Mouse (Mus musculus) common myeloid progenitor, adult 5-6 weeks (primary cell): ENCODE measurements at regions not wholly inside any gene's neighbourhood (a gene's known extent, or its start where the extent isn't known, plus 50 kb on each side); places are given as distances from the start of the nearest gene placed in this dataset.

Experiments
- ATAC-seq: replicated peaks from 2 replicates; pipeline ENCODE4 v1.8.0; 2016; ENCODE audit warnings: low read depth, mild to moderate bottlenecking, moderate TSS enrichment, inconsistent platforms; ENCODE audit not compliant: poor library complexity, severe bottlenecking

GRCm38 (mm10) chr1:14460811-14461210 lies 1632.3 kb downstream of the 4930444P10Rik start:
- ATAC-seq: no peak

GRCm38 (mm10) chr1:14429326-14429725 lies 1663.8 kb downstream of the 4930444P10Rik start:
- ATAC-seq: no peak

DNA sequence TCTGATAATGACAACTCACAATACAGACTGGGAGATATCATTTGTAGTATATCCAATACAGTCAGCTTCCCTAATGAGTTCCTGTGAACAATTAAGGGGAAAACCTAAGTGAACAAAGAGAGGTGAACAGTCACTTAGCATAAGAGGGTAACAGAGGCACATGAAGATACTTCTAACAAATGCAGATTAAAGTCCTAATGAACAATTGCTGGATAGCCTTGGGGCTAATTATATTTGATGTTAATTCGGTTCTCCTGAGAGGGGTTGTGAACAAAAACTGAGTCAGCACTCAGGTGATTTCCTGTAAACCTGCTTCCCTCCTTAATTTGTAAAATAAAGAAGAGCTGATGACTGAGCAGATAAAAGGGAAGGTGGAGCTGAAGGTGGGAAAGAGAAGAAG lies 1672.1 kb downstream of the 4930444P10Rik start:
- ATAC-seq: no peak

- ATAC-seq: no peak
Measured at GRCm38 (mm10) chr1:14413826-14414445, 1679.2 kb downstream of the 4930444P10Rik start.

DNA sequence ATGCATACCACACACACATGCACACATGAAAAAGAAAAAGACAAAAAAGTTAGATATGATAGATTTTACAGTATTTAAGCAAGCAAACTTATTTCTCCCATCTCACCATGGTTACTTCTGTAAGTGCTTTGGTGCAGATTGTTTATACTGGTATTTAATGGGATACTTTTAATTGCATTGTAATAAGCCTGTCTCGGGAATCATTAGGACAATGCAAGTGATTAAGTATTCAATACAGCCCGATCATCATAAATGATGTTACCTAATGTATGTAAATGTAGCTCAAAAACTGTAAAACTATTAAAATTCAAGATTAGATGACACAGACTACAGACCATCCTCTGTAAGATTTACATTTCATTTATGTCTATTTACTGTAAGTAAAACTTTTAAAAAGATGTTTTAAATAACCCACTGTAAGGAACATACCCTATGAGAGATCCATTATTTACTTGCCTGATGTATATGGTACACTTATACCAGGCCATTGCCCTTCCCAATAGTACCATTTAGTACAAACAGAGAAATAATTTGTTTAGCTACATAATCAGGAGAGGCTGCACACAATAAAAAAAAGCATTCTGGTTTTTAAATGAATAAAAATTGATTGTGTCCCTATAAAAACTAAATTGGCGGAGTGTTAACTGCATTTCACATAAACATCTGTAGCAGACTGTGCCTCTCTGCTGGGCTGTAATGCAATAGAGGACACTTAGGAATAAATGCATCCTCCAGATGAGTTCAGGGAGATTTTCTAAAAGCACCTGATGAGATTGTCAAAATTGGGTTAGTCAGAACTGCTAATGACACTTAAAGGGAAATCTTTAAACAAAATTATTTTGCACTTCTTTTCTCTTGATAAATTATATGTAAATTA lies 1722.9 kb downstream of the 4930444P10Rik start:
- ATAC-seq: no peak

DNA sequence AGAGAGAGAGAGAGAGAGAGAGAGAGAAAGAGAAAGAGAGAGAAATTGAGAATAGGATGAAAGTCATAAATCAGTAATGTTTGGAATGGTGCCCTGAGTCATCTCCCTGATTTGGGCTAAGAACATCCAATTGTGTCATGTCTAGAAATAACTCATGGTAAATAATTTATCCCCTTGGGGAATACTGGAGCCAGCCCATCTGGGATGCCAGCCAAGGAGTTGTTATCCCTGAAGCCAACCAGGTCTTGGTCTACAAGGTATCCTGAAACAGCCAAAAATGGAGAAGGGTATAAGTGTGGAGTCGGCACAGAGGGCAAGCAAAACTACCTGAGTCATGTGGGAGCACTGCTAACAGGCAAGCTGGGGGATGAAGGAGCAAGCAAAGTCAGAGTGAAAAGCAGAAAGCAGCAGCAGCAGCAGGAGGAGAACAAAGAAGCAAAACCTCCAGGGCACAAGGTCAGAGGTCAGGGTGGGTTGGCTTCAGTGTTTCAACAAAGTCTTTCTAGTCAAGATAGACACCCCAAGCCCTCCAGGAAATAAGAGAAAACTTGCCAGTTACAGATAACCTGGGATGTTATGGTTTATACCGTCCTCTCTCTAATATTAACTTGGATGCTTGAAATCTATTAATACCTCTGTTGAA lies 1733.0 kb downstream of the 4930444P10Rik start:
- ATAC-seq: no peak
